Mouse (Mus musculus) forebrain, embryonic 14.5 days (tissue): Measurements from ENCODE around the gene Prim2. TPM values are rescaled to one million over a fixed set of nuclear protein-coding genes. Genes with fewer than 3 reads are reported as not detected.
A peak's percentile ranks its signal among the peaks of the same experiment; 100 is the strongest.

Experiments used
- ATAC-seq: fragments of 200-750 bp; cut with Nextera tagmentation; 2 replicates; pipeline ENCODE4 v1.8.0; 2017; ENCODE audit warnings: mild to moderate bottlenecking, moderate library complexity
- DNase-seq: peaks from one replicate; pipeline ENCODE4 v3.0.0-alpha.2; 2015; ENCODE audit warnings: low spot score
- H3K27ac ChIP-seq: fragments of 300-500 bp; sonication (generic); 2 replicates; pipeline ENCODE4 v1.5.1; 2014; ENCODE audit warnings: low read depth, mild to moderate bottlenecking, control low read depth, low read length, moderate library complexity
- H3K27me3 ChIP-seq: fragments of 300-500 bp; sonication (generic); replicated peaks from 2 replicates; pipeline ENCODE4 v1.6.1; 2014; ENCODE audit warnings: low read length, control low read depth, mixed read lengths; ENCODE audit not compliant: control insufficient read depth, insufficient read depth
- H3K36me3 ChIP-seq: fragments of 300-500 bp; sonication (generic); 2 replicates; pipeline ENCODE4 v1.6.1; 2014; ENCODE audit warnings: low read length, control low read depth; ENCODE audit not compliant: control insufficient read depth, insufficient read depth
- H3K4me1 ChIP-seq: fragments of 300-500 bp; sonication (generic); 2 replicates; pipeline ENCODE4 v1.6.1; 2014; ENCODE audit warnings: antibody characterized with exemption, low read length, control low read depth; ENCODE audit not compliant: control insufficient read depth, insufficient read depth
- H3K4me2 ChIP-seq: fragments of 300-500 bp; sonication (generic); 2 replicates; pipeline ENCODE4 v1.6.1; 2014; ENCODE audit warnings: mild to moderate bottlenecking, control low read depth, low read length
- H3K4me3 ChIP-seq: fragments of 300-500 bp; sonication (generic); 2 replicates; pipeline ENCODE4 v1.5.1; 2014; ENCODE audit warnings: low read depth, low read length, control low read depth
- H3K9ac ChIP-seq: fragments of 300-500 bp; sonication (generic); 2 replicates; pipeline ENCODE4 v1.6.1; 2014; ENCODE audit warnings: mild to moderate bottlenecking, low read length, control low read depth, moderate library complexity
- H3K9me3 ChIP-seq: fragments of 300-500 bp; sonication (generic); replicated peaks from 2 replicates; pipeline ENCODE4 v1.6.1; 2016; ENCODE audit warnings: low read length, control low read depth, mixed read lengths; ENCODE audit not compliant: control insufficient read depth
- WGBS: fragments of 180-500 bp; shearing (Covaris S2); extraction: QIAGEN DNeasy Blood & Tissue Kit; methylation state at CpG from one replicate; pipeline ENCODE4 v1.1.7; 2014; 5-methylcytosine and 5-hydroxymethylcytosine counted together
- polyA plus RNA-seq: library from polyadenylated mRNA; unstranded; fragments of >200 nt; fragmentation: Nextera tagmentation; extraction: Ambion mirVana; gene quantifications from 2 replicates; pipeline ENCODE4 v1.2.1, GENCODE M21; 2014

The Prim2 gene
- polyA plus RNA-seq = 36.8 and 37.4 TPM in 2 replicates

DNA sequence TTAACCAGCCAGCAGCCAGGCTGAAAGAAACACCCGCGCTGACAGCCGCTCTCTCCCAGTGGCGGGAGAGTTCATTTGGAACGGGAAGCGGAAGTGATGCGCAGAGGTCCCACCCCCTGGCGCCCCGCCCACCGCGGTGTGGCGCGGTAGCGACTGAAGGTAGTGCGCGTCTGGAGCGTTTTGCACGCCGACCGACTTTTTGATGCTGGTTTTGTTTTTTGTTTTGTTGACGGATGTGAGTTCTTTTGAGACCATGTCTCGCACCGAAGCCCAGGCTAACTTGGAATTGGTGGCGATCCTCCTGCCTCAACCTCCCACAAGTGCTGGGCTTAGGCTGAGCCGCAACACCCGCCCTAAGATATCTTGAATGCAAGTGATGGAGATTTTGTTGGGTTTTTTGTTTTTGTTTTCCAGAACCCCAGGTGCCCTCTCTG, at the start of gene Prim2:
Prim2 (minus strand) TSS at position 88 of the 434 bp plus-strand sequence.
- Histone ChIP-seq H3K36me3 (peaks cover 17% of the 10 kb centered on the region; the same call in 1 of the 2 replicates), H3K27ac (peak within 1 kb of the TSS; percentile 89), H3K27me3 (no peaks in the 10 kb centered on the region), H3K4me2 (peak within 1 kb of the TSS; percentile 77), H3K4me1 (no peaks in the 10 kb centered on the region), H3K9me3 (no peaks in the 10 kb centered on the region), H3K9ac (peak within 1 kb of the TSS; percentile 81), H3K4me3 (peak within 1 kb of the TSS; percentile 73)
- ATAC-seq = peak; percentile 93
- DNase-seq = peak; percentile 94
- under 1% methylated on average over 26 of the region's 26 CpGs for WGBS

DNA sequence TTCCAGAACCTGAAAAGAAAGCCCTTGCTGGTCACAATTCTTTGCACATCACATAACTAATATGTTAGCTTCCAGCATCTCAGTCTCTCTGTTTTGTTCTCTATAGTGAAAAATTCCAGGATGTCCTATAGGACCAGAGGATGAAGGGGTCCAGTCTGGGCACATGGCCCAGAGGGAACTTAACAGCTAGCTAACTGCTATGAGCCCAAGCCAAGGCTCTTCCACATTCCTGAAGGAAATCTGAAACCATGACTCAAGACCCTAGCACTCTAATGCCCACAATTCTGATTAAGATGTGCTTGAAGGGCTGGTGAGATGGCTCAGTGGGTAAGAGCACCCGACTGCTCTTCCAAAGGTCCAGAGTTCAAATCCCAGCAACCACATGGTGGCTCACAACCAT, 48.0 kb upstream of the Prim2 start:
- Histone ChIP-seq H3K4me2 (no peak overlapping the region), H3K9me3 (no peaks in the 10 kb centered on the region), H3K4me1 (peaks cover 16% of the 10 kb centered on the region), H3K27me3 (no peaks in the 10 kb centered on the region), H3K27ac (no peak overlapping the region), H3K4me3 (no peak overlapping the region), H3K36me3 (peaks cover 3% of the 10 kb centered on the region; the same call in 1 of the 2 replicates), H3K9ac (no peak overlapping the region)
- no peak for ATAC-seq
- 95% methylated on average over 1 of the region's 1 CpGs for WGBS
- DNase-seq = no peak

DNA sequence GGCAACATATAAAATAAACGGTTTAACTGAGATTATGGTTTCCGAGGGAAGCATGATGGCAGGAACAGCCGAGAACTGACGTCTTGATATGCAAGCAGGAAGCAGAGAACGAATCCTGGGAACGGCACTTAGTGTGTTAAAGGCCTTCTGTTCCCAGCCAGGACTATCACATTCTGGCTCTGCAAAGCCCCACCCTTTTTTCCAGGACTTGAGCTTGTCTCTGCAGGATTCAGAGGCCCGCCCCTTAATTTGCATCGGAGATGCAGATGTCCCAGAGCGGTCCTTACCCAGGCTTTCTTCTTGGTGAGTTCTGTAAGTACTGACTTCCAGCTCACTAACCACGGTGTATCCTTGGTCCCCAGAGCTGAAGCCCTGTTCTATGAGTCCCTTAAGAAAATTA, 45.2 kb upstream of the Prim2 start:
- 0 out of 2 replicates have a peak overlapping the region, but pooled peaks have one; percentile 10 for H3K4me2 ChIP-seq
- ATAC-seq (peak; percentile 67), DNase-seq (peak; percentile 76)
- WGBS = 7% methylated on average over 10 of the region's 10 CpGs
- H3K27me3 ChIP-seq = no peaks in the 10 kb centered on the region
- no peak overlapping the region for H3K4me3 ChIP-seq
- H3K9ac ChIP-seq = no peak overlapping the region
- H3K9me3 ChIP-seq = no peaks in the 10 kb centered on the region
- H3K4me1 ChIP-seq = peaks cover 3% of the 10 kb centered on the region; the same call in 1 of the 2 replicates
- no peaks in the 10 kb centered on the region for H3K36me3 ChIP-seq
- no peak overlapping the region for H3K27ac ChIP-seq

DNA sequence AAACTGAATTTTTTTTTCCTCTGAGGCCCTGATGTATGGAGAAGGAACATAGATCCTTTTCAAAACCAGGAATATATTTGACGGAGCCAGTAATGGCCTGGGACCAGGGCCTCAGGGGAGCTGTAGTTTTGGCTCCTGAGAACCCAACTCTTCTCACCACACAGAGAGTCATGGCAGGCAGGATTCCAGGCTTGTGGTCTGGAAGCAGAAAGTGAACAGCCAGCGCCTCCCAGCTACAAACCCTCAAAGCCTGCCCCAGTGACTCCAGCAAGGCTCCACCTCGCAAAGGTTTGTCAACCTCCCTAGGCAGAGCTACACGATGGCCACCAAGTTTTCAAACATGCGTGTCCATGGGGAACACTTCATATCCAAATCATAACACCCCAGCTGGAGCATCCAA, 42.4 kb upstream of the Prim2 start:
- WGBS = 85% methylated on average over 5 of the region's 5 CpGs
- DNase-seq = no peak
- Histone ChIP-seq H3K9me3 (no peaks in the 10 kb centered on the region), H3K4me3 (no peak overlapping the region), H3K4me1 (no peaks in the 10 kb centered on the region), H3K9ac (no peak overlapping the region), H3K36me3 (no peaks in the 10 kb centered on the region), H3K27me3 (no peaks in the 10 kb centered on the region), H3K4me2 (no peak overlapping the region), H3K27ac (no peak overlapping the region)
- ATAC-seq = no peak

DNA sequence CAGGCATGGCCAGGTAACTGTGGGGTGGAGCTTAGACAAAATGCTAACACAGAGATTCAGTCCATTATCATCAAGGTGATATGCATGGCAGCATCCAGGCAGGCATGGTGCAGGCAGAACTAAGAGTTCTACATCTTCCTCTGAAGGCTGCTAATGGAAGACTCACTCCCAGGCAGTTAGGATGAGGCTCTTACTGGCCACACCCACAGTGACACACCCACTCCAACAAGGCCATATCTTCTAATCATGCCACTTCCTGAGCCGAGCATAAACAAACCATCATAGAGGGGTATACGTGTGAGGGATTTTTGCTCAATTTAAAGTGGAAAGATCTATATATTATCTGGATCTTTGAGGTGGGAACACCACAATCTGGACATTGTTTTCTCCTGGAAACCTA, 40.0 kb upstream of the Prim2 start:
- DNase-seq (no peak), ATAC-seq (no peak)
- Histone ChIP-seq H3K9ac (no peak overlapping the region), H3K4me3 (no peak overlapping the region), H3K36me3 (no peaks in the 10 kb centered on the region), H3K4me2 (no peak overlapping the region), H3K27me3 (no peaks in the 10 kb centered on the region), H3K9me3 (no peaks in the 10 kb centered on the region), H3K27ac (no peak overlapping the region), H3K4me1 (no peaks in the 10 kb centered on the region)
- 88% methylated on average over 2 of the region's 2 CpGs for WGBS

DNA sequence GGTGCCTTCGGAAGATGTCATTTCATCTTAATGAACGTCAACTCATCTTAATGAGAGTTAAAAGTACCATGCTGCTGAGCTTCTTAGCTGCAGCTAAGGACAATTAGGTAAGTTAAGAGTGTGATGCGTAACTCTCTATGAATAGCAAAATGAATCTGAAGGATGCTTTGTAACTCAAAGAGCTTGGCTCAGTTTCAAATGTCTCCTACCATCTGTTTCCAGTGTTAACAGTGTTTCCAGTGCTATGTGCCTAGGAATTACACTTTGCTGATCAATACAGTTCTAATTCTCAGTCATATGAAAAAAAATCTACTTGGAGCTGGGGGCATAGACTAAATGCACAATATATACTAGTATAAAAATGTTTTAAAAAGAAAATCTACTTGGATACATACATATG, 31.6 kb upstream of the Prim2 start:
- no peaks in the 10 kb centered on the region for H3K27me3 ChIP-seq

DNA sequence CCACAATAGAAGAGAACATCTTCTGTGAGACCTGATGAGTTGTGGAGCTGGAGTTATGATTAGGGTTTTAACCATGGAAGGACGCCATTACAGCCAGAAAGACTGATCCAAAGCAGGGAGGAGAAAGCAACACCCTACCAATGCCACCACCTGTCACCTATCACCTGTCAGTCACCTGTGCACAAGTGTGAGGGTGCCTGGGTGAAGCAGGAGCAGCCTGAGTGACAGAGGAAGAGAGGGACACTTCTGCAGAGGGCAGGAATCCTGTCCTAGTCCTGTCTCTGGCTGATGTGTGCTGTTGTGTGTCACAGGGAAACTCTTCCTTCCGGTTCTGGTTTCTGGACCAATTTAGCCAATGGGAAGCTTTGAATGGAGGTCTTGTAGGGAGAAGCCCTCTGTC, 26.4 kb upstream of the Prim2 start:
- Histone ChIP-seq H3K4me2 (no peak overlapping the region), H3K4me3 (no peak overlapping the region), H3K9ac (no peak overlapping the region), H3K27me3 (no peaks in the 10 kb centered on the region), H3K27ac (no peak overlapping the region), H3K4me1 (no peaks in the 10 kb centered on the region), H3K36me3 (no peaks in the 10 kb centered on the region), H3K9me3 (no peaks in the 10 kb centered on the region)
- 76% methylated on average over 2 of the region's 2 CpGs for WGBS
- ATAC-seq (no peak), DNase-seq (no peak)

More for the DNA sequence above, 31.6 kb upstream of the Prim2 start:
- no peaks in the 10 kb centered on the region for H3K4me1 ChIP-seq
- H3K4me3 ChIP-seq = no peak overlapping the region
- DNase-seq (peak; percentile 72), ATAC-seq (no peak; the same call in 1 of the 2 replicates)
- WGBS = 65% methylated on average over 3 of the region's 3 CpGs
- no peak overlapping the region for H3K4me2 ChIP-seq
- no peak overlapping the region for H3K9ac ChIP-seq
- no peaks in the 10 kb centered on the region for H3K36me3 ChIP-seq
- no peak overlapping the region for H3K27ac ChIP-seq
- H3K9me3 ChIP-seq = no peaks in the 10 kb centered on the region

DNA sequence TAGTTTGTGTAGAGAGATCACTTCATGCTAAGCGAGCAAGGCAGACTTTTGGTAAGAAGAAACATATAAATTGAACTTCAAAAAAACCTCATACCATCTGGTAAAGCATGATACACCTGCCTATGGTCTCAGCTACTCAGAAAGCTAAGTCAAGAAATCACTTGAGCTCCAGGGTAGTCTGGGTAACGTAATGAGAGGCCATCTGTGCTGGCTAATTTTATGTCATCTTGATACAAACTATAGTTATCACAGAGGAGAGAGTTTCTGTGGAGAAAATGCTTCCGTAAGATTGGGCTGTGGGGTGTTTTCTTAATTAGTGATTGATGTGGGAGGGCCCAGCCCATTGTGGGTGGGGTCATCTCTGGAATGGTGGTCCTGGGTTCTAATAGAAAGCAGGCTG, 24.3 kb upstream of the Prim2 start:
- ATAC-seq = no peak
- Histone ChIP-seq H3K4me3 (no peak overlapping the region), H3K27me3 (no peaks in the 10 kb centered on the region), H3K9me3 (no peaks in the 10 kb centered on the region), H3K4me2 (no peak overlapping the region), H3K36me3 (no peaks in the 10 kb centered on the region), H3K9ac (no peak overlapping the region), H3K4me1 (no peaks in the 10 kb centered on the region), H3K27ac (no peak overlapping the region)
- no peak for DNase-seq
- whole genome bisulfite sequencing = 80% methylated on average over 3 of the region's 3 CpGs

DNA sequence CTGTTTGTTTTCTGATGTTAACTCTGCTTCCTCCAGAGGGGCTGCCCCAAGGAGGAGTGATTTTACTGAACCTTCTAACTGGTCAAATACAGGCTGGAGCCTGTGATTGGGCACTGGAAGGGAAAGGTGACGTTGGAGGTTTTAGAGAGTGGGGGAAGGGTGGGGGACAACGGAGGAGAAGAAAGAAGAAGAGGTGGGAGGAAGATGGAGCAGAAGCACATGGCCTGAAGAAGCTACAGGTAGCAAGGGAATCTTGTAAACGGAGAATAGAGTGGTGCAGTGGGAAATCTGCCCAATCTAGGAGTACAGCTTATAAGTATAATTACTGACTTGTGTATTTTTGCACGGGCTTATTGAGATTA, 20.5 kb upstream of the Prim2 start:
- no peak overlapping the region for H3K27ac ChIP-seq
- H3K9me3 ChIP-seq = no peaks in the 10 kb centered on the region
- no peak for ATAC-seq
- H3K9ac ChIP-seq = no peak overlapping the region
- WGBS = 48% methylated on average over 4 of the region's 4 CpGs
- no peaks in the 10 kb centered on the region for H3K27me3 ChIP-seq
- DNase-seq = no peak
- H3K4me3 ChIP-seq = no peak overlapping the region
- no peaks in the 10 kb centered on the region for H3K4me1 ChIP-seq
- H3K4me2 ChIP-seq = no peak overlapping the region
- no peaks in the 10 kb centered on the region for H3K36me3 ChIP-seq
